Mouse (Mus musculus) lung, adult 2 months (tissue): ENCODE measurements around the gene Apaf1.

Experiments
- CTCF ChIP-seq: fragments of 200-500 bp; IDR thresholded peaks from 2 replicates; pipeline ENCODE4 v1.5.1; 2011; ENCODE audit warnings: mild to moderate bottlenecking, low read length, control low read depth; ENCODE audit not compliant: insufficient read depth
- POLR2A ChIP-seq: fragments of 200-500 bp; IDR thresholded peaks from 2 replicates; pipeline ENCODE4 v1.6.1; 2011; ENCODE audit warnings: low read depth, mild to moderate bottlenecking, control low read depth, low read length, borderline replicate concordance; ENCODE audit errors: extremely low read depth

- no peak for TF ChIP-seq CTCF
- TF ChIP-seq POLR2A: no peak
Measured at GRCm38 (mm10) chr10:91109841-91110240, 27.3 kb upstream of the Apaf1 start.
